Mouse (Mus musculus) lung, postnatal 25 days (tissue): ENCODE results near the gene Cux2.

ENCODE experiments used
- DNase-seq: peaks from one replicate; pipeline ENCODE4 v3.0.0; 2022; ENCODE audit warnings: low spot score

The Cux2 gene

GRCm38 (mm10) chr5:121919216-121919615 is 130.7 kb downstream of the Cux2 start:
- DNase-seq: no peak

GRCm38 (mm10) chr5:121916813-121917212 is 133.1 kb downstream of the Cux2 start:
- no peak for DNase-seq

- no peak for DNase-seq
Observed at GRCm38 (mm10) chr5:121913999-121914398, 135.9 kb downstream of the Cux2 start.

- DNase-seq: no peak
Observed at GRCm38 (mm10) chr5:121909226-121909985, 140.5 kb downstream of the Cux2 start.

- DNase-seq: no peak
Observed at GRCm38 (mm10) chr5:121905671-121906070, 144.2 kb downstream of the Cux2 start.

- DNase-seq: no peak
Observed at GRCm38 (mm10) chr5:121904799-121905198, 145.1 kb downstream of the Cux2 start.

GRCm38 (mm10) chr5:121902809-121903745 is 146.8 kb downstream of the Cux2 start:
- DNase-seq: no peak

GRCm38 (mm10) chr5:121895117-121895756 is 154.7 kb downstream of the Cux2 start:
- DNase-seq: no peak

- no peak for DNase-seq
Observed at GRCm38 (mm10) chr5:121894647-121895046, 155.3 kb downstream of the Cux2 start.

GRCm38 (mm10) chr5:121893581-121893980 is 156.3 kb downstream of the Cux2 start:
- DNase-seq: no peak

GRCm38 (mm10) chr5:121892281-121892680 is 157.6 kb downstream of the Cux2 start:
- no peak for DNase-seq

- no peak for DNase-seq
Observed at GRCm38 (mm10) chr5:121890925-121891324, 159.0 kb downstream of the Cux2 start.

- no peak for DNase-seq
Observed at GRCm38 (mm10) chr5:121889819-121890362, 160.0 kb downstream of the Cux2 start.

- DNase-seq: no peak
Observed at GRCm38 (mm10) chr5:121889375-121889774, 160.5 kb downstream of the Cux2 start.

GRCm38 (mm10) chr5:121883356-121883755 is 166.5 kb downstream of the Cux2 start:
- DNase-seq: no peak

GRCm38 (mm10) chr5:121879211-121879610 is 170.7 kb downstream of the Cux2 start:
- peak; percentile 48 for DNase-seq

- no peak for DNase-seq
Observed at GRCm38 (mm10) chr5:121878703-121879102, 171.2 kb downstream of the Cux2 start.

- DNase-seq: no peak
Observed at GRCm38 (mm10) chr5:121876901-121877300, 173.0 kb downstream of the Cux2 start.

GRCm38 (mm10) chr5:121875041-121875440 is 174.9 kb downstream of the Cux2 start:
- no peak for DNase-seq

- DNase-seq: peak; percentile 81
Observed at GRCm38 (mm10) chr5:121872158-121872557, 177.7 kb downstream of the Cux2 start.

- peak; percentile 43 for DNase-seq
Observed at GRCm38 (mm10) chr5:121871515-121872030, 178.3 kb downstream of the Cux2 start.

GRCm38 (mm10) chr5:121870832-121871231 is 179.1 kb downstream of the Cux2 start:
- DNase-seq: no peak
